Mouse (Mus musculus) G1E (cell line): ENCODE measurements around the gene Wfdc11.

ENCODE experiments used
- CTCF ChIP-seq: IDR thresholded peaks from 2 replicates; pipeline ENCODE4 v1.5.1; 2012; ENCODE audit warnings: low read depth, low read length, inconsistent platforms, mixed read lengths
- GATA1 ChIP-seq: IDR thresholded peaks from 2 replicates; pipeline ENCODE4 v1.6.1; 2012; ENCODE audit warnings: borderline replicate concordance, low read length, inconsistent platforms, mixed read lengths
- TAL1 ChIP-seq: conservative IDR thresholded peaks from 2 replicates; pipeline ENCODE4 v1.6.1; 2012; ENCODE audit warnings: low read depth, low read length, inconsistent platforms, mixed read lengths

- TF ChIP-seq TAL1, result no peak
- TF ChIP-seq CTCF, result no peak
- TF ChIP-seq GATA1, result no peak
Measured at GRCm38 (mm10) chr2:164701761-164702160, 27.9 kb upstream of the Wfdc11 start.
